Mouse (Mus musculus): ENCODE data around the gene Abraxas2. TPM values are rescaled to one million over a fixed set of nuclear protein-coding genes. Genes with fewer than 3 reads are reported as not detected.

Gene Abraxas2
- polyA plus RNA-seq (2017; shearing (Covaris generic)) = 42.2 TPM

DNA sequence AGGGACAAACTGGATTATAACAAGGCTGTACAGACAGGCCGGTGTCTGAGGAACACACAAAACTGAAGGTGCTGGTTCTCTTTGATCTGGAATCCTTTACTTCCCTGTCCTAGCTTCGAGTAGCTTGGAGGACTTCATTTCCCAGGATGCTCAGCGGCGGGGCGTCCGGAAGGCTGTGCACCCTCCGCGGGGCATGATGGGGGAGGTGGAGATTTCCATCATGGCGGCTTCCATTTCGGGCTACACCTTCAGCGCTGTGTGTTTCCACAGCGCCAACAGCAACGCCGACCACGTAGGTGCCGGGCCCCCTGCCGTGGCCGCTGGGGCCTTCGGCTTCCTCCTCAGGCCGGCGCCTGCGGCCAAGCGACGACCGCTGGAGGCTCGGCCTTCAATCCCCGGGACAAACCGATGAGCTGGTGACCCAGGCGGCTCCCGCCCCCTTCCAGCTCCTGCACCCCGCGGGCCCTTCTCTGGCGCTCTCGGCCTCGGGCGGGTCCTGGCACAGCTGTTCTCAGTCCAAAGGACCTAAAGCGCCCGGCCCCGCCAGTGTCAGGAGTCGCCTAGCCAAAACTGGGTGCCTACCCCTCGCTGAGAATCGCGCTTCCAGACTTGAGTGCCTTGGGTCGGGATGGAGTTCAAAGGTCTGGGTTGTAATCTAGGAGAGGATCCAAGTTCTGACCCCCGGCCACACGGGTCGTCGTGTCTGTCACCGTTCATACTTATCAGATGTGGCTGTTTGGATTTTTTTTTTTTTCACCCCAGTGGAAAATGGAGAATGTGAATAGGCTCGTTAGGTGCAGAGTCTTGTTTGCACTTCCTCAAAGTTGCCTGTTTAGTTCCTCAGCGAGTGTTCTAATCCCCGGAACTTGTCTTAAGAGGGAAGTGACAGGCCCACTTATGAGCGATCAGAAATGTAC is at the start of gene Abraxas2:
Abraxas2 (plus strand) TSS at position 184 of the 917 bp plus-strand sequence.

DNA sequence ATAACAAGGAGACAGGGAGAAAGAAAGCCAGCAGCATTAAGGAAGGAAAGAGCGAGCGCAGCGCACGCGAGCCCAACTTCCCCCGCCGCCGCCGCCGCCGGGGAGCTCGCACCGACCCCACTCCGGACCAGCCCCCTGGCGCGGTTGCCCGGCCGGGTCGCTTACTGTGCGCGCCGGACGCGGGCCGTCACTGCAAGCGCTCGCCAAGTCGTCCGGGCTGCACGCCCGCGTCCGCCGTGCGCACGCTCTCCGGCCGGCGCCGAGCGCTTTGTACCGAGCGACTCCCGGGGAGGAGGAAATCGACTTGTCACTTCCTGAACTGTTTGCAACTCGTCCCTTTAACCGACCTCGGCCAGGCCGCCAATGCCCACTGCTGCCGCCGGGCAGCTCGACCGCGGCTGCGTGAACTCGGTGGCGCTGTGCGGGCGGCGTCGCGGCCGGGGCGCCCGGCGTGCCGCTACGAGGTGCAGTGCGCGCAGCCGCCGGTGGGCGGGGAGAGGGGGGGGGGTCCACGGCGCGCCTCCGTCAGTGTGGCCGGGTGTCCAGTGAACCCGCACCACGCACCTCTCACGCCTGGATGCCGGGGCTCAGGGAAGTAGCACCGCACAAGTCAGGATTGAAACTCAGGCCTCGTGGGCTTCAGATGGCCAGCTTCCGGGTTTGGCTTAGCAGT is 45.5 kb upstream of the Abraxas2 start, which contains the start of gene Fam53b:
Fam53b (minus strand) TSS at position 471 of the 673 bp plus-strand sequence.

DNA sequence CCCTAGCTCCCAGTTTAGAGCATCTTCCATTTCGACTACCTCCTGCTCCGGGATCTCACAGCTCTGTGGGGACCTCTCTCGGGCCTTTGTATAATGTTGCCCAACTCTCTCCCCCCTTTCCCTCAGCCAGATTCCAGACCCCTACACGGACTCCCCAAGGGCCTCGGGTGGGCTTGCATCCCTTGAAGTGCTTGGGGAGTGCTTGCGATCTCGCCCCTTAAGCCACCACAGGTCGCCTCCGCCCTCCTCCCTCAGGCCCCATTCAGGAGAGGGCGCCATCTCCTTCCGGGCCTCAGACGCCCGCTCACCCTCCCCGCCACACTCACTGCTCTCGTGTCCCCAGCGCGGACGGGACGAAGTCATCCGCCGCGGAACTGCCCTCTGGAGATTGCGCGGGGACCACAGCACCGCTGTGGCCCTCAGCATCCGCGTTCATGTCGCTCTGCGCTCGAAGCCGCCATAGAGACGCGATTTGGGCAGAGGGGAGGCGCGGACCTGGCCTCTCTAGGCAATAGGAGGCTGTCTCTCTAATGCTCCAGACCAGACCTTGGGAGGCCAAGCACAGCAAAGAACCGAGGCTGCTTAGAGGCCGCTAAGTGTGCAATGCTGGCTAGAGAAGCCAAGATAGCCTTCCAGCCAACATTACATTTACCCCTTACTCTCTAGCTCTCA is 6.7 kb upstream of the Abraxas2 start, which contains the start of gene Eef1akmt2:
Eef1akmt2 (minus strand) TSS at position 501 of the 672 bp plus-strand sequence.

GRCm38 (mm10) chr7:132930850-132931559 is 72.0 kb downstream of the Abraxas2 start, which contains the start of gene Zranb1:
Zranb1 (plus strand) TSS chr7:132931142.

Other genes starting within 250 kb of the Abraxas2 start
- gene Lhpp, start 248.6 kb upstream of the Abraxas2 start, polyA plus RNA-seq (2017; shearing (Covaris generic)) = 1.9 TPM
- 113 TPM for gene Fam53b, start 45.3 kb upstream of the Abraxas2 start, polyA plus RNA-seq (2017; shearing (Covaris generic))
- 25.5 TPM for gene Eef1akmt2, start 6.6 kb upstream of the Abraxas2 start, polyA plus RNA-seq (2017; shearing (Covaris generic))
- gene Zranb1, start 71.9 kb downstream of the Abraxas2 start, polyA plus RNA-seq (2017; shearing (Covaris generic)) = 59.0 TPM

Measured in naive thymus-derived CD4-positive, alpha-beta T cell, adult 5 months (primary cell).